Mouse (Mus musculus): ENCODE measurements around the gene Pcsk5. TPM values are rescaled to one million over a fixed set of nuclear protein-coding genes. Genes with fewer than 3 reads are reported as not detected.
A peak's percentile ranks its signal among the peaks of the same experiment; 100 is the strongest.

Gene Pcsk5
- polyA plus RNA-seq, 1 experiment from 2014 or later, result 23.1 TPM

DNA sequence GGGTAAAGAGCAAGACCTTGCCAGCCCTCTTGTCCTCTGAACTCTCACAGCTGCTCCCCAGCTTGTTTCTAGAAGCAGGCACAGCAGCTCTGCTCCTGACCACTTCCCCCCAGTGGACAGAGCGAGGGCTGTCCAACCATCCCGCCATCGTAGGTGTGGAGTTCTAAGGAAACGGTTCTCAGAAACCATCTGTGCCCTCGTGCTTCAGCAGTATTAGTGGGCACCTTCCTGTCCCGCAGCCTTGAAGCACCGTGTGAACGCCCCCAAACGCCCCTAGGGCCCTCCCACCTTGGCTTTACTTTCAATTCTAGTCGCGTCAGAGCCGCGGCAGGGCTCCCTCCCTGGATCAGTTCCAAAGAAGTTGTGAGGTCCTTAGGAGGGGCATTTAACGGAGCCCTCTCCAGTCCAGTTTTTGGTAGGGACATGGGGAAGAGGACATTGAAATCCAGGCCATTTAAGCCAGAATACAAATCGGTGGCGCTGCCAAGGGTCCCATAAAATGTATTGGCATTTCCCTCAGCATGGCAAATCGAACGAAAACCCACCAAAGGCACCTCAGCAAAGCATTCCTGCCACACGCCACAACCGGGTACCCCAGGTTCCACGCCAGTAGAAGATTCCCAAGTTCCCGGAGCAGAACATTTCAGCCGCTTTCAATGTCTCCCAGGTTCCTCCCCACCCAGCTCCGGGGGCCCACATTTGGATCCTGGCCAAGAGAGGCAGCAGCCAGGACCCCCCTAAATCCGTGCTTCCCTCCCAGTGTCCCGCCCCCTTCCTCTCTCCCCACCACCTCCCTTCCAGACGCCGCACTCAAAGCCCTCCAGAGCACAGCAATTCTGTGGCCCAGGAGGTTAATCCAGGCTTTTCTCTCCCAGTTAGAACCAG, 1.5 kb downstream of the Pcsk5 start:
- ATAC-seq (ENCODE audit: low FRiP score, low read depth), result peak; percentile 7; the same call in 1 of the 2 replicates
- peak overlapping the region; percentile 86 for H3K9ac ChIP-seq
- peak overlapping the region; percentile 76 for H3K4me3 ChIP-seq
- H3K9me3 ChIP-seq, result no peaks in the 10 kb centered on the region
- H3K36me3 ChIP-seq, result no peaks in the 10 kb centered on the region
- H3K27me3 ChIP-seq, result peaks cover 15% of the 10 kb centered on the region
- peak overlapping the region; percentile 92; the same call in 1 of the 2 replicates for H3K27ac ChIP-seq
- peaks cover 29% of the 10 kb centered on the region for H3K4me1 ChIP-seq
- WGBS, result under 1% methylated on average over 28 of the region's 28 CpGs
- H3K4me2 ChIP-seq (replicated peaks), result peak overlapping the region; percentile 87

DNA sequence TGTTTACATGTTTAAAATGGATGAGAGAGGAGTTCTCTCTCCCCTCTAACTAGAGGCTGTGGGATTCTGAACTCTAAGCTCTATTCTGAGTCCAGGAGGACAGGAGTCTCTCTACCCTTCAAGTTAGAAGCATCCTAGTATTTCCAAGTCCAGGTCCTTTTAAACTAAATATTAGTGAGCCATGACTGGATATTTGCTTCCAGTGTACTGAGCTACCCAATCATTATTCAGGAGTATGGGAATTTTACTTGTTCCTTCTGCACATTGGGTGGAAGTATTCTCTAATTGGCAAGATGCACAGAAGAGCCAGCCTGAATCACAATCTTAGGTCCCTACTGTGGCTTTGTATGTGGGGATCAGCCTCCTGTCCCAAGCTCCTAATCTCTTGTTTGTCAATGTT, 2.5 kb downstream of the Pcsk5 start:
- H3K27ac ChIP-seq, result no peak overlapping the region
- peaks cover 33% of the 10 kb centered on the region for H3K4me1 ChIP-seq
- peak overlapping the region; percentile 87 for H3K4me2 ChIP-seq (replicated peaks)
- H3K4me3 ChIP-seq, result peak overlapping the region; percentile 76
- ATAC-seq (ENCODE audit: low FRiP score, low read depth), result no peak
- H3K27me3 ChIP-seq, result peaks cover 11% of the 10 kb centered on the region
- H3K9me3 ChIP-seq, result no peaks in the 10 kb centered on the region
- H3K36me3 ChIP-seq, result no peaks in the 10 kb centered on the region
- H3K9ac ChIP-seq, result no peak overlapping the region

DNA sequence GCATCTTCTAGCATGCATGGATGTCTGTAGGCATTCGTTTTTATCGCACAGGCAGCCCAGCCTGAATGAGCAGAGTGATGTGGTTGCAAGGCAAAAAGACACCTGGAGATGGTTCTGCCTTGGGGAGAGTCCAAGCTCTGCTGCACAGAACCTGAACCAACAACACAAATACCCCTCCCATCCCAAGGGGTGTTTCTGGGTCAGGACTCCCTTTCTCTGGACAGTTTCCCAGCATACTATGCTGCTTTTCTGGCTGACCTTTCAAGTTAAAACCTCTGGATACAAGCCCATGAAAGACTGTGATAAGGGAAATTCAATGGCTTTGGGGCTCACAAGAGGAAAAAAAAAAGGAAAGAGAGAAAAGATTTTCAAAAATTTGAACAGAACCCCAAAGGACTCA, 6.1 kb downstream of the Pcsk5 start:
- H3K9ac ChIP-seq, result no peak overlapping the region
- H3K4me2 ChIP-seq (replicated peaks), result no peak overlapping the region
- H3K4me1 ChIP-seq, result peaks cover 27% of the 10 kb centered on the region
- 86% methylated on average over 2 of the region's 2 CpGs for WGBS
- no peak overlapping the region for H3K4me3 ChIP-seq
- H3K27me3 ChIP-seq, result no peaks in the 10 kb centered on the region
- no peaks in the 10 kb centered on the region for H3K9me3 ChIP-seq
- H3K27ac ChIP-seq, result no peak overlapping the region
- no peaks in the 10 kb centered on the region for H3K36me3 ChIP-seq
- ATAC-seq (ENCODE audit: low FRiP score, low read depth), result no peak

DNA sequence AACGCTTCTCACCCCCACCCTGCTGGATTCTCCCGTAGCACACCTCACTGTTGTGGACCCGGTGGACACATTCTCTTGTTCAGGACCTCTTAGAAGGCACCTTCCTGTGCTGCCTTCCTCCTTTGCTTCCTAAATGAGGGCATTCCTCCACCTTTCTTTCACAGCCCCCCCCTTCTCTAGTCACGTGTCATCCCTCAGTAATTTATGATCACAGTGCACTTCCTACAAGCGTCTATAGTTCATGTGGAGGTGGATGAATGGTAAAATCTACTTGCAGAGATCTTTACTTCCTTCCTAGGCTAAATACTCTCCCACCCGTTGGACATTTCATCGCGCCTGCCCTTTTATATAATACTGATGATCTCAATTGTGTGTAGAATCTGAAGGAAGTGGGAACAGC, 9.0 kb downstream of the Pcsk5 start:
- no peak overlapping the region for H3K4me2 ChIP-seq (replicated peaks)
- H3K36me3 ChIP-seq, result no peaks in the 10 kb centered on the region
- peaks cover 5% of the 10 kb centered on the region; the same call in 1 of the 2 replicates for H3K4me1 ChIP-seq
- 77% methylated on average over 8 of the region's 8 CpGs for WGBS
- ATAC-seq (ENCODE audit: low FRiP score, low read depth), result no peak
- H3K4me3 ChIP-seq, result no peak overlapping the region
- no peak overlapping the region for H3K9ac ChIP-seq
- no peaks in the 10 kb centered on the region for H3K9me3 ChIP-seq
- H3K27ac ChIP-seq, result no peak overlapping the region
- no peaks in the 10 kb centered on the region for H3K27me3 ChIP-seq

DNA sequence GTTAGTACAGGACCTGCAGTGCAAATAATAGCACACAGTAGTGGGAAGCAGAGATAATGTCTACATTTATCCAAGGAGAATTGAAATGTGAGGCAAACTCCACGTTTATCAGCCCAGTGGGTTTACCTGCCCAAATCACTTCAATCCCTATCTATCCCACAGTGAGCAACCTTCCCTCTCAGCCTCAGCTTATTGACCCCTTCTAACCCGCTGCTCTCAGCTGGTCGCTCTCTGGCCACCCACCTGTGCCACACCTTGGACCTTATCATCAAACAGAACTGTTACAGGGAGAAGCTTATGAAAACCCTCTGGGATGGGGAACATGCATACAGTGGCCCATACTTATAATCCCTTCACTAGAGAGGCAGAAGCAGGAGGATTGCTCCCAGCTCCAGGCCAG, 10.7 kb downstream of the Pcsk5 start:
- Histone ChIP-seq H3K9ac (no peak overlapping the region), H3K27ac (no peak overlapping the region), H3K4me3 (no peak overlapping the region), H3K4me1 (peaks cover 5% of the 10 kb centered on the region; the same call in 1 of the 2 replicates), H3K4me2 (replicated peaks) (no peak overlapping the region), H3K9me3 (no peaks in the 10 kb centered on the region), H3K36me3 (no peaks in the 10 kb centered on the region), H3K27me3 (no peaks in the 10 kb centered on the region)
- no peak for ATAC-seq (ENCODE audit: low FRiP score, low read depth)
- WGBS, result 74% methylated on average over 3 of the region's 3 CpGs

DNA sequence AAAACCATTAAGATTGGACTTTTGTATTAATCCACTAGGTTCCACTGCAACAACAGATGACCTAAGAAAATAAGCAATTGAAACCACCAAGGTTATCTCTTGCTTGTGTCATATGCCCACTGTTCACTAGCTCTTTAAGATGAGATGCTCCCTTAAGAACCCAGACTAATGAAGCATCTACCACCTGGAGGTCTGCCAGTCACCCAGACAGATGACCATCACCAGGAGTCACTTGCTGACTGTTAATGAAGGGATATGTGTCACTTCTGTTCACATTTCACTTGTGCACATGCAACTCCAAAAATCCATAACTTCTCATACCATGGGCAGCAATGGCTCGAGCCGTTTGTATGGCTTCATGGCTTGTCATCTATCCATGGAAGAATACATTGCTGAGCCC, 17.4 kb downstream of the Pcsk5 start:
- Histone ChIP-seq H3K27ac (no peak overlapping the region), H3K4me1 (no peaks in the 10 kb centered on the region; the same call in 1 of the 2 replicates), H3K4me3 (no peak overlapping the region), H3K36me3 (no peaks in the 10 kb centered on the region), H3K9me3 (no peaks in the 10 kb centered on the region), H3K27me3 (no peaks in the 10 kb centered on the region), H3K4me2 (replicated peaks) (no peak overlapping the region), H3K9ac (no peak overlapping the region)
- whole genome bisulfite sequencing, result 92% methylated on average over 2 of the region's 2 CpGs
- no peak for ATAC-seq (ENCODE audit: low FRiP score, low read depth)

DNA sequence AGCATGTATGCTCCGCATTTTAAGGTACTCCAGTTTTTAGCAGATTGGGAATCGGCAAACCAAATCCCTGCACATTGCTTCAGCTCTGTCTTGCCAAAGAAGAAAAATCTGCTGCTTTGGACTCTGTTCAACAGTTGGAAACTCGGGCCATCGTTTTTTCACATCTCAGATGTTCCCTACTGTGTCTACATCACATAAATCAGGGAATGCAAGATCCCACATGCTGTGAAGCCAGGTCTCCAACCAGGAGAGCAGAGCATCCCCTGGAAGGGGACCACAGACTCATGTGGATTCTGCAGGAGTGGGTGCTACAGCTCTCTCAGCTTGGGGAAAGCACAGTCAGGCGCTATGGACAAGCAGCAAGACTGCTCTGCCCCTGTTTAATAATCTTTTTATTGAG, 18.4 kb downstream of the Pcsk5 start:
- no peaks in the 10 kb centered on the region for H3K36me3 ChIP-seq
- no peak for ATAC-seq (ENCODE audit: low FRiP score, low read depth)
- H3K9ac ChIP-seq, result no peak overlapping the region
- H3K4me1 ChIP-seq, result no peaks in the 10 kb centered on the region; the same call in 1 of the 2 replicates
- H3K4me3 ChIP-seq, result no peak overlapping the region
- no peak overlapping the region for H3K4me2 ChIP-seq (replicated peaks)
- no peaks in the 10 kb centered on the region for H3K27me3 ChIP-seq
- WGBS, result 70% methylated on average over 5 of the region's 5 CpGs
- H3K27ac ChIP-seq, result no peak overlapping the region
- H3K9me3 ChIP-seq, result no peaks in the 10 kb centered on the region

DNA sequence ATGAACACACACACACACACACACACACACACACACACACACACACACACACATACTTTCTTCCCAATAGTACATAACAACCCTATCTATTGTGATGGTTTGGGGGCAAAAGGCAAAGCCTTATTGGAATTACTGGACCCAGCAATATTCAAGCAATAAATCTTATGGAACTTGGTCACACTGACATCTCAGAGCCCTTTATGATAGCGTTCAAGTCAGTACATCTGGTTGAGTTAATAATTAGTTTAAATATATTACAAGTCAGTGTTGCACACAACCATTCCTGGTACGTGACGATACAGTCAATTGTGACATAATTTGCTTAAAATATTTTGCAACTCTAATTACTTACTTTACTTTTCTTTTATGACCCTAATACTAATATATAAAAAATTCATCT, 22.4 kb downstream of the Pcsk5 start:
- no peaks in the 10 kb centered on the region for H3K36me3 ChIP-seq
- no peaks in the 10 kb centered on the region for H3K9me3 ChIP-seq
- H3K4me3 ChIP-seq, result no peak overlapping the region
- H3K27ac ChIP-seq, result no peak overlapping the region
- H3K9ac ChIP-seq, result no peak overlapping the region
- no peaks in the 10 kb centered on the region; the same call in 1 of the 2 replicates for H3K4me1 ChIP-seq
- no peak for ATAC-seq (ENCODE audit: low FRiP score, low read depth)
- no peaks in the 10 kb centered on the region for H3K27me3 ChIP-seq
- H3K4me2 ChIP-seq (replicated peaks), result no peak overlapping the region
- WGBS, result 71% methylated on average over 3 of the region's 3 CpGs

DNA sequence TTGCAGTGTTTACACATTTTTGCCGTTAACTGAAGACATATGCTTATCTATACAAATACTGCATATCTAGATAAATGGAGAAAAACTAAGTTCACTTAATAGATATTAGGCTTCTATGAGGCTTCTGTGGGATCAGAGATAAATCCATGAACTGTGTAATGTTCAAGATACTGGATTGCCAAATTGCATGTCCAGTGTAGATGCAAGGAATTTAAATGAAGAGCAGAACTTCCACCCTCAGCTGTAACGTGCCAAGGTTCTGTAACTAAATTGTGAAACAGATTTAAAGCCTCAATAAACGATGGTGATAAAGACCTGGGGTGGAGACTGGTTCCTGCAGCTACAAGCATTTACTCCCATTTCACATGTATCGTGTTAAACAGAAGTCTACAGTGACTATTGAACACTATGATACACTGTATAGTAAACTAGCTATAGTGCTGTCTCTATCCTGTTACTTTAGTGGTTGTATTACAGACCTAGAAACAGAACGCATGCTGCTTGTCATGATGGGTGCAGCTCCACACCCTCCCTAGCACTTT, 23.9 kb downstream of the Pcsk5 start:
- 60% methylated on average over 5 of the region's 5 CpGs for WGBS
- no peak for ATAC-seq (ENCODE audit: low FRiP score, low read depth)
- Histone ChIP-seq H3K9me3 (no peaks in the 10 kb centered on the region; the same call in 1 of the 2 replicates), H3K36me3 (no peaks in the 10 kb centered on the region), H3K4me2 (replicated peaks) (no peak overlapping the region), H3K4me3 (no peak overlapping the region), H3K27ac (no peak overlapping the region), H3K9ac (no peak overlapping the region), H3K27me3 (no peaks in the 10 kb centered on the region), H3K4me1 (no peaks in the 10 kb centered on the region)

DNA sequence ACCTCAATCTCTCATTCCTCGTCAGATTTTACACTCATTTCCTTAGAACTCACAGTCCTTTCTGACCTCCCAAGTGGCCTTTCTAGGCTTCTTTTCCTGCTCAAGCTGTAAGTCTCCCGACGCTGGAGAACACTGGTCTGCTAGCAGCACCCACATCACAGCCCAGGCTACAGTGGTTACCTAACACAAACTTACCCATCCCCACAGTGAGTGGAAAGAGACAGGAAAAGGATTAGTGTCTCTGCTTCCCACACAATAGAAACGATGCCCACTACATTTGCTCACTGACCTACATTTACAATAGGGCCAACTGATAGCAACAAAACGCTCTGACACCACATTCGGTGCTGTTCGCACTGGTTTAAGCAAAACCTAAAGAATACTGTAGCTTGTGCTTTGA, 24.8 kb downstream of the Pcsk5 start:
- Histone ChIP-seq H3K4me3 (no peak overlapping the region), H3K27me3 (no peaks in the 10 kb centered on the region), H3K9ac (no peak overlapping the region), H3K9me3 (no peaks in the 10 kb centered on the region; the same call in 1 of the 2 replicates), H3K27ac (no peak overlapping the region), H3K4me1 (no peaks in the 10 kb centered on the region), H3K4me2 (replicated peaks) (no peak overlapping the region), H3K36me3 (no peaks in the 10 kb centered on the region)
- no peak for ATAC-seq (ENCODE audit: low FRiP score, low read depth)
- WGBS, result 69% methylated on average over 7 of the region's 7 CpGs

DNA sequence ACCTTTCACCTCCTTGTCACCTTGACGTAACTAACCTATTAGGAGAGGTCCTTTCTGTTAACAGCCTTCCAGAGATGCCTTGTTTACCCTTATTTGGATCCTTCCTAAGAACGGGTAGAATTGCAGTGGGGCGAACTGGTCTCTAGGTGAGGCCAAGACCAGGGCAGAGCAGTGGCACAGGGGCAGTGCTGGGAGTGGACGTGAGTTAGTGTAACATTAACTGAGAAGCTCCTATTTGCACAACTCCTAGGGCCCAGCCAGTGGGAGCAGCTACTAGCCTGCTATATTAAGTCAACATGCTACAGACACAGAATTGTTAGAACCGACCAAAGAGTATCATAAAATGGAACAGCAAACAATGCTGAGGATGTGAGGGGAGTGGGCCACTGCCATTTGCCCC, 30.8 kb downstream of the Pcsk5 start:
- no peak for ATAC-seq (ENCODE audit: low FRiP score, low read depth)
- H3K9ac ChIP-seq, result no peak overlapping the region
- WGBS, result 72% methylated on average over 5 of the region's 5 CpGs

DNA sequence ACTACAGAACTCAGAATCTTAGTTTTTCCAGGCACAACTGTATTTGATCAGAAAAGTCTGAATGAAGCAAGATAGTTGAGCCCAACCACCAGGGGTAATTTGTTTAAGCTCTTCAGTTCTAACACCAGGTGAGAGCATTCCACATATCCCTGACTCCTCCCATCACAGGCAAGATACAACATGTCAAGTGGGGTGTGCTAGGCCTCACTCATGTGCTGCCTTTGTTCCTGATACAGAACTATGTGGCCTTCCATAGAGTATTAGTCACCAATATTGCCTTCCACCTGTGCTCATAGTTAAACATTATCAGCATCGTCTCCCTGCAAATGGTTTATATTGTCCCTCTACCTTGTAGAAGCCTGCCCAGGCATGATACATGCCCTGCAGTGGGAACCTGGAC, 36.6 kb downstream of the Pcsk5 start:
- Histone ChIP-seq H3K9me3 (no peaks in the 10 kb centered on the region), H3K4me2 (replicated peaks) (no peak overlapping the region), H3K4me3 (no peak overlapping the region), H3K27ac (no peak overlapping the region), H3K4me1 (no peaks in the 10 kb centered on the region), H3K27me3 (no peaks in the 10 kb centered on the region), H3K9ac (no peak overlapping the region), H3K36me3 (no peaks in the 10 kb centered on the region)
- 85% methylated on average over 1 of the region's 1 CpGs for WGBS
- no peak for ATAC-seq (ENCODE audit: low FRiP score, low read depth)

More for the DNA sequence above, 30.8 kb downstream of the Pcsk5 start:
- Histone ChIP-seq H3K27me3 (no peaks in the 10 kb centered on the region), H3K4me1 (no peaks in the 10 kb centered on the region), H3K27ac (no peak overlapping the region), H3K9me3 (no peaks in the 10 kb centered on the region; the same call in 1 of the 2 replicates), H3K4me2 (replicated peaks) (no peak overlapping the region), H3K36me3 (no peaks in the 10 kb centered on the region), H3K4me3 (no peak overlapping the region)

Data from limb, embryonic 13.5 days (tissue).